Mouse (Mus musculus): Measurements from ENCODE around the gene Tbc1d15. TPM values are rescaled to one million over a fixed set of nuclear protein-coding genes. Genes with fewer than 3 reads are reported as not detected.

The Tbc1d15 gene
- polyA plus RNA-seq, 1 experiment from 2014 or later: 56.2 TPM

DNA sequence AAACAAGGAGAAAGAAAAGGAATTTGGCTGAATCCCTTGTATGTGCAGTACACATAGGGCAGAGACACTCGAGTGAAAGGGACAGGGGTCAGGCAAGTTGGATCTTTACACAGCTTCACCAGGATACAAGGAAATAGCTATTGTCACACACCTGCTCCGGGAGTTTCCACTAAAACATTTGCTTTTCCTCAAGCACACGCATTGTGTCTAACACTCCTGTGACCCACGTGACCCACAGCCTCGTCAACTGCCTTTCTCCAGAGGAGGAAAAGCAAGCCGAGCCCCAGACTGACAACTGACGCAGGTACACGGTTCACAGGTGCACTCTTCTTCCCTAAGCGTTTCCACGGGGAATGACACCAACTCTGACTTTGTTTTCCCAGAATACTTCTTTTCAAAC lies 32.9 kb upstream of the Tbc1d15 start:
- Histone ChIP-seq H3K4me1 (ENCODE audit: control insufficient read depth, insufficient read depth, low read length) (no peaks in the 10 kb centered on the region), H3K27ac (ENCODE audit: low read length) (no peak overlapping the region), H3K27me3 (replicated peaks; ENCODE audit: control insufficient read depth, insufficient read depth, low read length) (no peaks in the 10 kb centered on the region), H3K4me3 (ENCODE audit: low read length) (no peak overlapping the region), H3K4me2 (ENCODE audit: low read depth, low read length) (no peak overlapping the region), H3K36me3 (ENCODE audit: control insufficient read depth, insufficient read depth, low read length) (peaks cover 12% of the 10 kb centered on the region; the same call in 1 of the 2 replicates), H3K9ac (ENCODE audit: low read depth, low read length) (no peak overlapping the region), H3K9me3 (ENCODE audit: control insufficient read depth, low read length) (no peaks in the 10 kb centered on the region)
- peak; percentile 56 for ATAC-seq
- WGBS: 58% methylated on average over 10 of the region's 10 CpGs

DNA sequence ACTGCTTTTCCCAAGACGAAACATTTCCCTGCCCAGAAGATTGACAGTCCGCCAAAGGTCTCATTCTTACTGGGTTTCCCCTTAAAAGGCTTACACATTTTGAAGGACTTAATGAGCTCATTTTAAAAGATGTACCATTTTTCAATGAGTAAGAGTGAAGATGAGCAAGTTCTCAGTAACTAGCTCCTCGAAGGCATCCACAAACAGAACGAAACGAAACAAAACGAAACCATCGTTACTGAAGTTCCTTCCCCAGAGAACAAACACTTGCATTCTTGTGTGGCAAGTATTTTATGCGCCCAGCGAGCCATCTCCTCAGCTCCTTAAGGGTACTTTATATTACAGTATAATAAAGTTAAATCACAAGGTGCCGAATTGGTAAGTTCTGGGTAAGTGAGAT lies 30.1 kb upstream of the Tbc1d15 start:
- Histone ChIP-seq H3K9me3 (ENCODE audit: control insufficient read depth, low read length) (no peaks in the 10 kb centered on the region), H3K4me3 (ENCODE audit: low read length) (no peak overlapping the region), H3K4me2 (ENCODE audit: low read depth, low read length) (no peak overlapping the region), H3K4me1 (ENCODE audit: control insufficient read depth, insufficient read depth, low read length) (no peaks in the 10 kb centered on the region), H3K27ac (ENCODE audit: low read length) (no peak overlapping the region), H3K27me3 (replicated peaks; ENCODE audit: control insufficient read depth, insufficient read depth, low read length) (no peaks in the 10 kb centered on the region), H3K36me3 (ENCODE audit: control insufficient read depth, insufficient read depth, low read length) (0 out of 2 replicates have a peak, but pooled peaks cover 3% of the 10 kb centered on the region), H3K9ac (ENCODE audit: low read depth, low read length) (no peak overlapping the region)
- no peak for ATAC-seq
- 90% methylated on average over 10 of the region's 10 CpGs for WGBS

DNA sequence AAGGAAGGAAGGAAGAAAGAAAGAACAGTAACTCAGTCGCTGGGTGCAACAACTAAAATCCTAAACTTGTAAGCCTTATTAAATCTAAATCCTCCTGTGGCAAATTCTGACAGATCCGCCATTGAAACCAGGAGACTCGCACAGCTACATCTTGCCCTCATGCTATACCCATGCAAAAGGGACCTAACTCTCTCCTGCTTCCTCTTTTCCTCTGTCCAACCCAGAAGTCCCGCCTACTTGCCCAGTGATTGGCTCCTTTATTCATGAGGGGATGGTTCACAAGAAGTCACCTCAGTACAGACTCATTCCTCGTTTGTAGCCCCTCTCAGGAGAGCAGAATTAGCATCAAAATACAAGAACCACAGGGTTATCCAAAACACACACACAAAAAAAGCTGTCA lies 20.4 kb upstream of the Tbc1d15 start:
- Histone ChIP-seq H3K36me3 (ENCODE audit: control insufficient read depth, insufficient read depth, low read length) (no peaks in the 10 kb centered on the region), H3K27me3 (replicated peaks; ENCODE audit: control insufficient read depth, insufficient read depth, low read length) (no peaks in the 10 kb centered on the region), H3K9ac (ENCODE audit: low read depth, low read length) (no peak overlapping the region), H3K4me3 (ENCODE audit: low read length) (no peak overlapping the region), H3K9me3 (ENCODE audit: control insufficient read depth, low read length) (no peaks in the 10 kb centered on the region), H3K4me2 (ENCODE audit: low read depth, low read length) (no peak overlapping the region), H3K27ac (ENCODE audit: low read length) (no peak overlapping the region), H3K4me1 (ENCODE audit: control insufficient read depth, insufficient read depth, low read length) (no peaks in the 10 kb centered on the region)
- ATAC-seq: no peak
- 68% methylated on average over 5 of the region's 5 CpGs for WGBS

DNA sequence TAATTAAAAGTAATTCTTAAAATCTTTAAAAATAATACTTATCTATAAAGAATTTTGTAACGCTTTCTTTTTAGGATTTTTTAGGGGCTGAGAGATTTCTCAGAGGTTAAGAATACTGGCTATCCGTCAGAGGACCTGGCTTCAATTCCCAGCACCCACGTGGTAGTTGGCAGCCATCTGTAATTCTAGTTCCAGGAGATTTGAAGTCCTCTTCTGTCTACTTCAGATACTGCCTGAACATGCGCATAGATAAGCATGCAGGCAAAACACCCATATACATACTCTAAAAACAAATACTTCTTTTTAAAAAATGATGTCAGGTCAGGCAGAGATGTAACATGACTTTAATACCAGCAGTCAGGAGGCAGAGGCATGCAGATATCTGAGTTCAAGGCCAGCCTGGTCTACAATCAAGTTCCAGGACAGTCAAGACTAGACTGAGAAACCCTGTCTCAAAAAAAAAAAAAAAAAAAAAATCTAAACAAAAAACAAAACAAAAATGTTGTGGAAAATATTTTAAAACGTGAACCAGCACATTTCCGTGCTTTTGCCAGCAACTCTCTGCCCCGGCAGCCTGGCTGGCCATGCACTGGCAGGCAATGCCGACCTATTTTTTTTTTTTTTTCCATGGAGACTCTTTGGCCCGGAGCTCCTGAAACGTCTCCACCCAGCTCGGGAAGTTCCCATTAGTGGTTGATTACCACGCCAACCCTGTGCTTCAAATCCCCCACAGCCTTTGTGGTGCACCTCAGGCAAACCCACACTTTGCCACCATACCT lies 19.5 kb upstream of the Tbc1d15 start:
- 88% methylated on average over 12 of the region's 12 CpGs for WGBS
- H3K27me3 ChIP-seq (replicated peaks; ENCODE audit: control insufficient read depth, insufficient read depth, low read length): no peaks in the 10 kb centered on the region
- no peak overlapping the region for H3K9ac ChIP-seq (ENCODE audit: low read depth, low read length)
- no peak for ATAC-seq
- no peak overlapping the region for H3K27ac ChIP-seq (ENCODE audit: low read length)
- no peaks in the 10 kb centered on the region for H3K4me1 ChIP-seq (ENCODE audit: control insufficient read depth, insufficient read depth, low read length)
- no peak overlapping the region for H3K4me2 ChIP-seq (ENCODE audit: low read depth, low read length)
- no peak overlapping the region for H3K4me3 ChIP-seq (ENCODE audit: low read length)
- H3K36me3 ChIP-seq (ENCODE audit: control insufficient read depth, insufficient read depth, low read length): no peaks in the 10 kb centered on the region
- H3K9me3 ChIP-seq (ENCODE audit: control insufficient read depth, low read length): no peaks in the 10 kb centered on the region

DNA sequence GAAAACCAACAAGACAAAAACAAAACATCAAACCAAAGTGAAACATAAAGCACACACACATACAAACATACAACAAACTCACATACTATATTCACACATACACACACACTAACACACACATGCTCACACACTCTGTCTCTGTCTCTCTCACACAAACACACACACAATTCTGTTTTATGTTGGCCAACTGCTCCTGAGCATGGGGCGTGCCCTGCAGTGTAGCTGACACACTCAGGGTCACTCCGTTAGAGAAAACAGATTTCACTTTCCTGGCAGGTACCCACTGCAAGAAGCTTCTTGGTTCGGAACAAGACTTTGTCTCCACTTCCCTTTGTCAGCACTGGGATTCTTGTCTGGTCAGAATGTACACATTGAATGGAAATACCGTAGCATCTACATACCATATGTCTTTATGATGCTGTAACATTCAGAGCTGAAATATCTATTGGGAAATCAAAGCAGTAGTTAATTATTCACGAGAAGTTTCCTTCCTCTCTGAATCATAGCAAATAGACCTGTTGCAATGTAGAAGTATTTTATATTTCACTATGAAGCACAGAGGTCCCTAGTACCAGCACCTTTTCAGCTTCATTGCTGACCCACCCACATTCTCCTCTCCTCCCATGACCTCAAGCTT lies 11.8 kb upstream of the Tbc1d15 start:
- peak overlapping the region; percentile 34; the same call in 1 of the 2 replicates for H3K4me2 ChIP-seq (ENCODE audit: low read depth, low read length)
- H3K9ac ChIP-seq (ENCODE audit: low read depth, low read length): no peak overlapping the region
- WGBS: 49% methylated on average over 5 of the region's 5 CpGs
- peaks cover 3% of the 10 kb centered on the region; the same call in 1 of the 2 replicates for H3K4me1 ChIP-seq (ENCODE audit: control insufficient read depth, insufficient read depth, low read length)
- 0 out of 2 replicates have a peak, but pooled peaks cover 4% of the 10 kb centered on the region for H3K9me3 ChIP-seq (ENCODE audit: control insufficient read depth, low read length)
- H3K27ac ChIP-seq (ENCODE audit: low read length): peak overlapping the region; percentile 51; the same call in 1 of the 2 replicates
- ATAC-seq: peak; percentile 68
- H3K27me3 ChIP-seq (replicated peaks; ENCODE audit: control insufficient read depth, insufficient read depth, low read length): no peaks in the 10 kb centered on the region
- no peaks in the 10 kb centered on the region for H3K36me3 ChIP-seq (ENCODE audit: control insufficient read depth, insufficient read depth, low read length)
- no peak overlapping the region for H3K4me3 ChIP-seq (ENCODE audit: low read length)

DNA sequence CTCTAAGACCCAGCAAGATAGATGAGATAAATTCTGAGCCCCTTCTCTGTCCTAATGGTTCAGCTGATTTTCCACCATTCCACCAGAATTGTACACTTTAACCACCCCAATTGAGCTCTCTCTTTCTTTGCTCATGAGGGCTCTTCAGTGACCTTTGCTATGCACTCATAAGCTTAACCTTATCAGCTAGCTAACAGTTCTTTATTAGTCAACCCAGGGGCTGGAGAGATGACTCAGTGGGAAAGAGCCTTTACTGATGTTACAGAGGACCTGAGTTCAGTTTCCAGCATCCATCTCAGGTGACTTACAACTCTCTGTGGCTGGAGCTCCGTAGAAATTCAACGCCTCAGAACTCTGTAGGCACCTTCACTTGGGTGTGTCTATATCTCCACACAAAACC lies 11.0 kb upstream of the Tbc1d15 start:
- Histone ChIP-seq H3K27ac (ENCODE audit: low read length) (no peak overlapping the region), H3K4me1 (ENCODE audit: control insufficient read depth, insufficient read depth, low read length) (peaks cover 3% of the 10 kb centered on the region; the same call in 1 of the 2 replicates), H3K9ac (ENCODE audit: low read depth, low read length) (no peak overlapping the region), H3K4me3 (ENCODE audit: low read length) (no peak overlapping the region), H3K27me3 (replicated peaks; ENCODE audit: control insufficient read depth, insufficient read depth, low read length) (no peaks in the 10 kb centered on the region), H3K4me2 (ENCODE audit: low read depth, low read length) (no peak overlapping the region), H3K36me3 (ENCODE audit: control insufficient read depth, insufficient read depth, low read length) (no peaks in the 10 kb centered on the region), H3K9me3 (ENCODE audit: control insufficient read depth, low read length) (0 out of 2 replicates have a peak, but pooled peaks cover 4% of the 10 kb centered on the region)
- WGBS: 68% methylated on average over 2 of the region's 2 CpGs
- ATAC-seq: peak; percentile 85

DNA sequence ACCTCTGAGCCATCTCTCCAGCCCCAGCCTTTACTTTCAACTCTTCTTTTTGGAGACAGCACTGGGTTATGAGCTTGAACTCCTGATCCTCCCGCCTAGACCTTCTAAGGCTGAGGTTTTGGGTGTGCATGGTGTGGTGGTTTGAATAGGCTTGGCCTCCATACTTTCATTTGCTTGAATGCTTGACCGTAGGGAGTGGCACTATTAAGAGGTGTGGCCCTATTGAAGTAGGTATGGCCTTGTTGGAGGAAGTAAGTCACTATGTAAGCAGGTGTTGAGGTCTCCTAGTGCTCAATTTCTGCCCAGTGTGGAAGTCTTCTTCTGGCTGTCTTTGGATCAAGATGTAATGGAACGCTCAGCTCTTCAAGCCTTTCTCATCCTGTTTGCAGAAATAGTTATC lies 10.2 kb upstream of the Tbc1d15 start:
- Histone ChIP-seq H3K9me3 (ENCODE audit: control insufficient read depth, low read length) (0 out of 2 replicates have a peak, but pooled peaks cover 4% of the 10 kb centered on the region), H3K36me3 (ENCODE audit: control insufficient read depth, insufficient read depth, low read length) (no peaks in the 10 kb centered on the region), H3K4me2 (ENCODE audit: low read depth, low read length) (no peak overlapping the region), H3K27me3 (replicated peaks; ENCODE audit: control insufficient read depth, insufficient read depth, low read length) (no peaks in the 10 kb centered on the region), H3K4me3 (ENCODE audit: low read length) (no peak overlapping the region), H3K4me1 (ENCODE audit: control insufficient read depth, insufficient read depth, low read length) (peaks cover 3% of the 10 kb centered on the region; the same call in 1 of the 2 replicates), H3K9ac (ENCODE audit: low read depth, low read length) (no peak overlapping the region), H3K27ac (ENCODE audit: low read length) (peak overlapping the region; percentile 69)
- peak; percentile 61 for ATAC-seq
- 69% methylated on average over 3 of the region's 3 CpGs for WGBS

DNA sequence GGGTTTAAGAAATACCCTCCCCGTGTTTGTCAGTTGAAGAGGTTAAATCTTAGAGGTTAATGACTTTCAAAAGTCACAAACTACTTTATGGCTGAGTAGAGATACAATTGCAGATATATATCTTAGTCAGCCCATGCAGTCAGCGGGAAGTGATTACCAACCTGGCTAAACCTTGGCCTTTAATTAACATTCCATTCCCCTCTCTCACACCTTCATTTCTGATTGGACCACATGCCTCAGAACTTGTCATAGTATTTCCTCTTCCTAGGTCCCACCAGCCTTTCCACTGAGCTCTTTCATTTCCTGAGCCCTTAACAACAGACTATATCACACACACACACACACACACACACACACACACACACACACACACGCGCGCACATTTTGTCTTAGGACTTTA lies 4.9 kb upstream of the Tbc1d15 start:
- Histone ChIP-seq H3K9me3 (ENCODE audit: control insufficient read depth, low read length) (0 out of 2 replicates have a peak, but pooled peaks cover 4% of the 10 kb centered on the region), H3K9ac (ENCODE audit: low read depth, low read length) (no peak overlapping the region), H3K27ac (ENCODE audit: low read length) (no peak overlapping the region), H3K36me3 (ENCODE audit: control insufficient read depth, insufficient read depth, low read length) (no peaks in the 10 kb centered on the region), H3K27me3 (replicated peaks; ENCODE audit: control insufficient read depth, insufficient read depth, low read length) (no peaks in the 10 kb centered on the region), H3K4me2 (ENCODE audit: low read depth, low read length) (no peak overlapping the region), H3K4me1 (ENCODE audit: control insufficient read depth, insufficient read depth, low read length) (0 out of 2 replicates have a peak, but pooled peaks cover 3% of the 10 kb centered on the region), H3K4me3 (ENCODE audit: low read length) (no peak overlapping the region)
- ATAC-seq: peak; percentile 29
- 72% methylated on average over 5 of the region's 5 CpGs for WGBS

DNA sequence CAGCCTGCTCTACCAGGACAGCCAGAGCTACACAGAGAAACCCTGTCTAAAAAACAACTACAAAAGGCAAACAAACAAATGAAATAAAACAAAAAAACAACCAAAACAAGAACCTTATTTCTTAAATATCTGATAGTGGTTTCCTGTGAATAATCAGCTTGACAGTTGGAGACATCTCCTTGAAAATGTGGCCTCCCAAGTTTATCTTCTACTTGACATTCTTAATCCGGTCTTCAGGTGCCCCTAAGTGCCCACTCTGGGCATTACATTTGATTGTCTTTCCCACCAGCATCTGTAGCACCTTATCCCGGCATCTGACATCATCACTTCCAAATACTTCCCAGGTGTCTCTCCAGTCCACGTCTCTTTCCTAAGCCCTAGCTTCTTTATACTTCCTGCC lies 2.3 kb upstream of the Tbc1d15 start:
- Histone ChIP-seq H3K4me3 (ENCODE audit: low read length) (no peak overlapping the region), H3K9me3 (ENCODE audit: control insufficient read depth, low read length) (no peaks in the 10 kb centered on the region), H3K27ac (ENCODE audit: low read length) (no peak overlapping the region), H3K4me1 (ENCODE audit: control insufficient read depth, insufficient read depth, low read length) (peaks cover 12% of the 10 kb centered on the region), H3K9ac (ENCODE audit: low read depth, low read length) (no peak overlapping the region), H3K4me2 (ENCODE audit: low read depth, low read length) (no peak overlapping the region), H3K27me3 (replicated peaks; ENCODE audit: control insufficient read depth, insufficient read depth, low read length) (no peaks in the 10 kb centered on the region), H3K36me3 (ENCODE audit: control insufficient read depth, insufficient read depth, low read length) (no peaks in the 10 kb centered on the region)
- ATAC-seq: no peak
- 74% methylated on average over 3 of the region's 3 CpGs for WGBS
